Mouse (Mus musculus) heart, embryonic 14.5 days (tissue): ENCODE data around the gene Klhdc8a. TPM values are rescaled to one million over a fixed set of nuclear protein-coding genes. Genes with fewer than 3 reads are reported as not detected.
A peak's percentile ranks its signal among the peaks of the same experiment; 100 is the strongest.

ENCODE experiments used
- ATAC-seq: fragments of 200-750 bp; cut with Nextera tagmentation; 2 replicates; pipeline ENCODE4 v1.8.0; 2017; ENCODE audit warnings: low read depth, moderate TSS enrichment; ENCODE audit not compliant: insufficient number of reproducible peaks, insufficient read depth, low FRiP score
- H3K27ac ChIP-seq, 2 experiments: fragments of 200-500 bp in 1 of 2; fragments of 300-500 bp in 1 of 2; sonication (generic) in 1 of 2; replicated peaks in 1 of 2; 2 replicates each; pipeline ENCODE4 v1.5.1; 2012 to 2014; ENCODE audit warnings: low read depth in 2 of 2, low read length in 2 of 2, control low read depth in 1 of 2, mild to moderate bottlenecking in 1 of 2, mixed read lengths in 1 of 2; ENCODE audit not compliant: control insufficient read depth in 1 of 2, insufficient read depth in 1 of 2
- H3K27me3 ChIP-seq: fragments of 300-500 bp; sonication (generic); 2 replicates; pipeline ENCODE4 v1.6.1; 2014; ENCODE audit warnings: mild to moderate bottlenecking, low read length, control low read depth; ENCODE audit not compliant: control insufficient read depth, insufficient read depth
- H3K36me3 ChIP-seq: fragments of 300-500 bp; sonication (generic); 2 replicates; pipeline ENCODE4 v1.6.1; 2014; ENCODE audit warnings: mild to moderate bottlenecking, control low read depth, low read length, mixed read lengths; ENCODE audit not compliant: control insufficient read depth, insufficient read depth
- H3K4me1 ChIP-seq, 2 experiments: fragments of 200-500 bp in 1 of 2; fragments of 300-500 bp in 1 of 2; sonication (generic) in 1 of 2; 2 replicates each; pipeline ENCODE4 v1.6.1; 2012 to 2014; ENCODE audit warnings: low read length in 2 of 2, control low read depth in 1 of 2, mixed read lengths in 1 of 2; ENCODE audit not compliant: control insufficient read depth in 2 of 2, insufficient read depth in 2 of 2
- H3K4me2 ChIP-seq: fragments of 300-500 bp; sonication (generic); 2 replicates; pipeline ENCODE4 v1.6.1; 2014; ENCODE audit warnings: mild to moderate bottlenecking, low read length
- H3K4me3 ChIP-seq, 2 experiments: fragments of 200-500 bp in 1 of 2; fragments of 300-500 bp in 1 of 2; sonication (generic) in 1 of 2; 2 replicates each; pipeline ENCODE4 v1.5.1; 2012 to 2014; ENCODE audit warnings: low read length in 2 of 2, mild to moderate bottlenecking in 2 of 2, control low read depth in 1 of 2, low read depth in 1 of 2, moderate library complexity in 1 of 2; ENCODE audit not compliant: control insufficient read depth in 1 of 2, insufficient read depth in 1 of 2
- H3K9ac ChIP-seq: fragments of 300-500 bp; sonication (generic); 2 replicates; pipeline ENCODE4 v1.6.1; 2014; ENCODE audit warnings: mild to moderate bottlenecking, low read length
- H3K9me3 ChIP-seq: fragments of 300-500 bp; sonication (generic); 2 replicates; pipeline ENCODE4 v1.6.1; 2016; ENCODE audit warnings: low read length, control low read depth; ENCODE audit not compliant: control insufficient read depth
- WGBS: fragments of 180-500 bp; shearing (Covaris S2); extraction: QIAGEN DNeasy Blood & Tissue Kit; methylation state at CpG from one replicate; pipeline ENCODE4 v1.1.7; 2014; 5-methylcytosine and 5-hydroxymethylcytosine counted together
- polyA plus RNA-seq: library from polyadenylated mRNA; unstranded; fragments of >200 nt; fragmentation: Nextera tagmentation; extraction: Ambion mirVana; gene quantifications from 2 replicates; pipeline ENCODE4 v1.2.1, GENCODE M21; 2014

Gene Klhdc8a
- polyA plus RNA-seq, 1 experiment from 2014 or later, result 1.5 TPM

- Histone ChIP-seq H3K9ac (no peak overlapping the region), H3K27ac (no peak overlapping the region), H3K4me3 (no peak overlapping the region), H3K4me2 (no peak overlapping the region), H3K4me1 (no peaks in the 10 kb centered on the region), H3K27me3 (no peaks in the 10 kb centered on the region), H3K9me3 (no peaks in the 10 kb centered on the region), H3K36me3 (no peaks in the 10 kb centered on the region)
- ATAC-seq, result no peak
- 43% methylated on average over 8 of the region's 8 CpGs for WGBS
Observed at GRCm38 (mm10) chr1:132281523-132282176, 16.8 kb upstream of the Klhdc8a start.

GRCm38 (mm10) chr1:132282177-132282536 is 16.3 kb upstream of the Klhdc8a start:
- H3K4me3 ChIP-seq, result no peak overlapping the region
- WGBS, result 79% methylated on average over 2 of the region's 2 CpGs
- H3K4me2 ChIP-seq, result no peak overlapping the region
- H3K27ac ChIP-seq, result no peak overlapping the region
- H3K36me3 ChIP-seq, result no peaks in the 10 kb centered on the region
- H3K4me1 ChIP-seq, result peaks cover 0 to under 1% of the 10 kb centered on the region in 2 experiments; a peak in 1 of 4 replicates
- no peak overlapping the region for H3K9ac ChIP-seq
- ATAC-seq, result no peak
- no peaks in the 10 kb centered on the region for H3K9me3 ChIP-seq
- H3K27me3 ChIP-seq, result no peaks in the 10 kb centered on the region

GRCm38 (mm10) chr1:132283018-132283417 is 15.4 kb upstream of the Klhdc8a start:
- Histone ChIP-seq H3K9ac (no peak overlapping the region), H3K27ac (no peak overlapping the region), H3K9me3 (no peaks in the 10 kb centered on the region), H3K27me3 (no peaks in the 10 kb centered on the region), H3K4me3 (no peak overlapping the region), H3K4me2 (no peak overlapping the region), H3K36me3 (no peaks in the 10 kb centered on the region), H3K4me1 (peaks cover 8 to 9% of the 10 kb centered on the region in 2 experiments; a peak in 3 of 4 replicates)
- WGBS, result 78% methylated on average over 13 of the region's 13 CpGs
- no peak for ATAC-seq

- no peak overlapping the region for H3K4me3 ChIP-seq
- no peak overlapping the region for H3K9ac ChIP-seq
- no peaks in the 10 kb centered on the region for H3K27me3 ChIP-seq
- no peak overlapping the region for H3K27ac ChIP-seq
- H3K4me1 ChIP-seq, result peaks cover 14 to 20% of the 10 kb centered on the region in 2 experiments; a peak in 3 of 4 replicates
- no peak for ATAC-seq
- no peaks in the 10 kb centered on the region for H3K36me3 ChIP-seq
- H3K4me2 ChIP-seq, result no peak overlapping the region
- 74% methylated on average over 1 of the region's 1 CpGs for WGBS
- H3K9me3 ChIP-seq, result no peaks in the 10 kb centered on the region
Observed at GRCm38 (mm10) chr1:132286735-132287134, 11.7 kb upstream of the Klhdc8a start.

- Histone ChIP-seq H3K4me3 (no peak overlapping the region), H3K4me1 (peaks cover 19 to 25% of the 10 kb centered on the region in 2 experiments; a peak in 3 of 4 replicates), H3K9ac (no peak overlapping the region), H3K4me2 (no peak overlapping the region), H3K36me3 (no peaks in the 10 kb centered on the region), H3K27ac (peak overlapping the region; percentile 41 to 59), H3K9me3 (no peaks in the 10 kb centered on the region), H3K27me3 (no peaks in the 10 kb centered on the region)
- WGBS, result 38% methylated on average over 2 of the region's 2 CpGs
- ATAC-seq, result no peak
Observed at GRCm38 (mm10) chr1:132287445-132287844, 11.0 kb upstream of the Klhdc8a start.

- Histone ChIP-seq H3K4me1 (peaks cover 19 to 28% of the 10 kb centered on the region in 2 experiments; a peak in 3 of 4 replicates), H3K36me3 (no peaks in the 10 kb centered on the region), H3K27ac (peak overlapping the region; percentile 41 to 59), H3K4me3 (no peak overlapping the region), H3K4me2 (no peak overlapping the region), H3K9ac (no peak overlapping the region), H3K27me3 (no peaks in the 10 kb centered on the region), H3K9me3 (no peaks in the 10 kb centered on the region)
- no peak for ATAC-seq
- WGBS, result 29% methylated on average over 11 of the region's 11 CpGs
Observed at GRCm38 (mm10) chr1:132287991-132288451, 10.4 kb upstream of the Klhdc8a start.

- peaks cover 19 to 28% of the 10 kb centered on the region in 2 experiments; a peak in 3 of 4 replicates for H3K4me1 ChIP-seq
- no peak for ATAC-seq
- no peak overlapping the region for H3K9ac ChIP-seq
- no peak overlapping the region for H3K27ac ChIP-seq
- no peaks in the 10 kb centered on the region for H3K36me3 ChIP-seq
- no peaks in the 10 kb centered on the region for H3K9me3 ChIP-seq
- no peak overlapping the region for H3K4me2 ChIP-seq
- 62% methylated on average over 6 of the region's 6 CpGs for WGBS
- no peak overlapping the region for H3K4me3 ChIP-seq
- H3K27me3 ChIP-seq, result no peaks in the 10 kb centered on the region
Observed at GRCm38 (mm10) chr1:132289965-132290364, 8.5 kb upstream of the Klhdc8a start.
